Mouse (Mus musculus): Measurements from ENCODE around the gene Hes6. TPM values are rescaled to one million over a fixed set of nuclear protein-coding genes. Genes with fewer than 3 reads are reported as not detected.

Hes6 gene
- total RNA-seq, 2 experiments from 2014 or later, result 14.1 to 15.2 TPM

DNA sequence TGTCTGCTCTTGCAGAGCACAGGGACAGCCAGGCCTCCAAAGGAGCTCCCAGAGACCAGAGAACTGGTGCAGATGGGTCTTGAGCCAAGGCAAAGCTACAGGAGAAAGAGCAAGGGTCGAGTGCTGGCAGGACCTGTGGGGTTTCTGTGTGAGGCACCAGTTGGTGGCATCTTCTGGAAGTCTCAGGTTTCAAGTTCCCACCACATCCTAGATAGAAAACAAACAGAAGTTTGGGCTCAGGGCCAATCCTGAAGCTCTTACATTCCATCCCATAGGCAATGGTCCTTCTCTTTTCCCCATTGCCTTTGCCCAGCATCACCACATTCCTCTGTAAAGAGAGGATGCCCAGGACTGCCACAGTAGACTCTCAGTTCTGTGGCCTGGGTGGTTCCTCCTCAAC is 8.9 kb downstream of the Hes6 start:
- no peak for DNase-seq

DNA sequence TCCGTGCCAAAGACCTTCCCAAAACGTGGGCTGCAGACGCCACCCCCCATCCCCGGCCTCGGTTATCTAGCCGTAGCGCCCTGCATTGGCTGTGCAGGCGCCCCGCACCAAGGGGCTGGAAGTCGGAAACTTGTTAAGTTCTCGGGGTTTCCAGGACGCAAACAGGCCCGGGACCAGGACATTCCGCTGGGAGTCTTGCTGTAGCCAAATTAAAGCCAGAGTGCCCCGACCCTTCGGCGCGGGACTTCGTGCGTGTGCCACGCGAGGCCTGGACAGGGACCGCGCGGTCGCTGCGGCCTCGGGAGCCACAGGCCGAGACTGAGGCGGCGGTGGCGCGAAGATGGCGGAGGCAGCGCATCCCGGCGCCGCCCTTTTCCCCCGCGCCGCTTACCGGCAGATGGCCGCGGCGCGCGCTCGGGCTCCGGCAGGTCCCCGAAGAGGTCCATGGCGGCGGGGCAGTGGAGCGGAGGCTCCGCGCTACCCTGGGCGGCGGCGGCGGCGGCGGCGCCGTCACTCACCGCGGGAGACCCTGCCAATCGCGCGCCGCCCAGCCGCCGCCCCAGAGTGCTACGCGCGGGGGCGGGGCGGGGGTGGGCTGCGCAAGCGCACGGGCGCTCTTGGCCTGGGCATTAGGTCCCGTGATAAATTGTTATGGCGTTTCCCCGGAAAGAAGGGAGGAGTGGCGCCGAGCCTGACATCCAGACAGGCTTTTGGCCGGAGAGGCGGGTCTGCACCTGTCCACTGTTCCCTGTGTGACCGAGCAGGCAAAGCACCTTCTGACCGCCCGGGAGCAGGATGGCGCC is 15.4 kb downstream of the Hes6 start, which contains the start of gene Ilkap:
Gene Ilkap, minus strand, starts transcription at position 556 of the 803 bp plus-strand sequence.
- peak; percentile 77 to 80 for DNase-seq

DNA sequence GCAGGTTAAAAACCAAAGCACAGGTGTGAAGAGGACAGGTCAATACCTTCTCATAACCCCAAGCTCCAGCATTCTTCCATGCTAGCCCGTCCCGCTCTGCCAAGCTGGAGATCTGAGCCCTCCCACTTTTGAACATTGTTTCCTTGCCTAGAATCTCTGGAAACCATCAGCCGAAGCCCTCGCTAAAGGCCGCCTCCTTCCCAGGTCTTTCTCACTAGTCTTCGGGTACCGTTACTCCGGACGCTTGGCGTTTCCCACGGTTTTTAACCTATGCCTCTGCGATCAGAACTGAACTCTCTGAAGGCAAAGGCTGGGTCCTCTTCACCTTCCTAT is 15.9 kb downstream of the Hes6 start:
- no peak for DNase-seq

DNA sequence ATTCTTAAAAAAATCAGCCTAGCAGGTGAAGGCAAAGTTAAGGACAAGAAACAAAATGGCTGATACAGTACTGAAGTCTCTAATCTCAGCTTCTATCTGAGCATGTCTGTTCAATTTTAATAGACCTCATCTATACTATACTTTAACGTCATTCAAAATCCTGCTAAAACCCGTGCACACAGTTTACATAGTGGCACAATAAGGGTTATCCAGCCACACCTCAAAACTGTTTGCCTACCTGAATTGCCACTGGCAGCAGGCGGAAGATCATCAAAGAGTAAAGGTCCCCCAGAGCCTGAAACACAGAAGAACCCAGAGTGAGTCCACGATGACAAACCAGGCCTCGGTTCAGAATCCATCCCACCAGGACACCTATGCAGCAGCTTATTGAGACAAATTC is 23.5 kb downstream of the Hes6 start:
- no peak for DNase-seq

DNA sequence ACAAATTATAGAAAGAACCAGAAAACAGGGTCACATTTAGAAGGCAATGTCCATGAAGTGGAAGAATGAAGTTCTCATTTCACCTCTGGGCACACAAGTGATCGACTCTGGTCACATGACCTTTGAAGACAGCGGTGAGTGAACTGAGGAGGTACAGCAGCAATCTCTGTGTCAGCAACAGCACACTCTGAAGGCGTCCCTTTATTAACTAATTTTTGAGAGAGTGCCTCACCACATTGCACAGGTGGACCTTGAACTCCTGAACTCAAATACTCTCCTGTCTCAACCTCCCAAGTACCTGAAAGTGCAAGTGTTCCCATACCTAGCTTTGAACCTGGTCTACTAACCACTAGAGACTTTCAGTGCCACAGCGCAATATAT is 32.8 kb downstream of the Hes6 start:
- no peak for DNase-seq

DNA sequence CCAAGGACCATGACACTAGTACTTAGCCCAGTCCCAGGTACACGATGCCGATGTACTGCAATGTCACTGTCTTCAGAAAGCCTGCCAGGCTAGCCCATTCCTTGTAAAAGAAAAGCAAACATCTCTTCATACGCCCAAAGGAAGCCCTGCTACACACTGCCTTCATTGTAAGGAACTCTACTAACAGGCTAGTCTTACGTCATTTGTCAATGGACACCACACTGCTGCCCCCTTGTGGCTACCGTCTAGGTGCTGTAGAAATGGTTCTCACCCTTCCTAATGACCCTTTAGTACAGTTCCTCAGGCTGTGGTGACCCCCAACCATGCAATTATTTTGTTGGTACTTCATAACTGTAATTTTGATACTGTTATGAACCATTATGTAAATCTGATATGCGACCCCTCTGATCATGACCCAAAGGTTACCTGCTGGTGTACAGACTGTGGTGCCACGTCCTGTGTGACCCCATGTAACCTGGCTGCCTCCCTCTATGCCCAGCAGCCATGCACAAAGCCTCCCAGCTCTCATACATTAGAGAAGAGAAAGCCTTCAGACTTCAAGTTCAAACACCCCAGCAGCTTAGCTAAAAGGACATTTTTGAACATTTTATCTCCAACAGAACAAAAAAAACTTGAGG is 33.3 kb downstream of the Hes6 start:
- peak; percentile 57 to 61 for DNase-seq

DNA sequence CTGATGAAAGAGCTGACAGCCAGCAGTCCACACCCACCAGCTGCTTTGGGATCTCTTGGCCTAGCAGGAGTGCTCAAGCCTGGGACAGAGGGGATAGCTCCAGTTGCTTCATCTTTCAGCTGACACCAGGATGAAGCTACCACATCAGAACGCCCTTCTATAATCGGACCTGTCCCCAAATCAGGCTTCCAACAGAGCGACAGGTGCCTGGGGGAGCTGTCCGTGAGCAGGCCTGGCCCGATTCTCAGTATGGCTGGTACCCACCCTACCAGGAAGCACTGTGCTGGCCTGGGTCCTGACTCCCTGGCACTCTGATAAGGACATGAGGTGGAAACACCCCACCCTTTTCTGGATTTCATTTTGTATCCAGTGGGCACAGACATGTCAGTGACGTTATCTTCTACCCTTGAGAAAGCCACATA is 40.4 kb downstream of the Hes6 start:
- DNase-seq, result no peak

DNA sequence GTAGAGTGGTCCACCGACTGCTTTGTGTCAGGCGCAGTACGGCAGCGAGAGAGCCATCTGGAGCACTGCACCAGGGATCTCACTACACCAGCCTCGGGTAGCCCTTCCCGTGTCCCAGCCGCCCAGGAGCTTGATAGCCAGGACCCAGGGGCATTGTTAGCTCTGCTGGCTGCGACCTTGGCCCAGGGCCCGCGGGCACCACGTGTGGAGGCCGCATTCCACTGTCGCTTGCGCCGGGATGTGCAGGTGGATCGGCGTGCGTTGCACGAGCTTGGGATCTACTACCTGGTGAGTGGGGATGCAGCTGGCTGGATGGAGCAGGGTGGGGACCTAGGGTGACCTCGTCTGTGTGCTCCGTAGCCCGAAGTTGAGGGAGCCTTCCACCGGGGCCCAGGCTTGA is 43.8 kb downstream of the Hes6 start:
- DNase-seq, result no peak

DNA sequence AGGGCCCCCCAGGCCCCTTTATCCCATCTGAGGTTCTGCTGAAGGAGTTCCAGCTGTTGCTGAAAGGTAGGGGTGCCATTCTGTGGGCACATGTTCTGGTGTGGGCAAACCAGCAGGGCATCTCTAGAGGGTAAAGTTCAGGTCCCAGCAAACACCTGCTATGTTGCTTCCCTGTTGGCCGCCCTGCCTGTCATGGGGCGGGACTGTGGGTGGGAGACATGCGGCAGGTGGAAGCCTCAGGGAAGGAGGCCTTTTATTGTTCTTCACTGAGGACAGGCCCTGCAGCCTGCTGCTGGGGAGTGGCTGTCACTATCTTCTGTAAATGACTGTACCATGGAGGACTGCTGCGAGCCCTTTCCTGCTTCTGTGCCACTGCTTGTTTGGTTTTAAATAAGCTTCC is 44.4 kb downstream of the Hes6 start:
- DNase-seq, result no peak

DNA sequence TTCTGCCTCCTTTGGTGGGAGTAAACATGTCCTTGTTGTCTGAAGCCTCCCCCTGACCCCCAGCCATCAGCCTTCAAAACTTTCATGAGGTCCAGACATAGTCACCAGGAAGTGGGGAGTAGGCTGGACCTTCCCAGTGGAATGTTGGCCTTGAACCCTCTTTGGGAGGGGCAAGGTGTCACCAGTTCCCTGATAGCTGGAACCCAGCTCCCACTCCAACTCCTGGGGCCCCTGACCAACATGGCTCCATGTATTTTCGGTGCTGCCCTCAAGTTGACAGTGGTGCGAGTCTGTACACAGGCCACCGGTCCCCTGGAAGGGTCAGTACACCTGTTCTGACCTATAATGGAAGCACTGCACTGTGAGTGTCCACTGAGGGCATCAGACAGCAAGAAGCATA is 46.5 kb downstream of the Hes6 start:
- no peak for DNase-seq

DNA sequence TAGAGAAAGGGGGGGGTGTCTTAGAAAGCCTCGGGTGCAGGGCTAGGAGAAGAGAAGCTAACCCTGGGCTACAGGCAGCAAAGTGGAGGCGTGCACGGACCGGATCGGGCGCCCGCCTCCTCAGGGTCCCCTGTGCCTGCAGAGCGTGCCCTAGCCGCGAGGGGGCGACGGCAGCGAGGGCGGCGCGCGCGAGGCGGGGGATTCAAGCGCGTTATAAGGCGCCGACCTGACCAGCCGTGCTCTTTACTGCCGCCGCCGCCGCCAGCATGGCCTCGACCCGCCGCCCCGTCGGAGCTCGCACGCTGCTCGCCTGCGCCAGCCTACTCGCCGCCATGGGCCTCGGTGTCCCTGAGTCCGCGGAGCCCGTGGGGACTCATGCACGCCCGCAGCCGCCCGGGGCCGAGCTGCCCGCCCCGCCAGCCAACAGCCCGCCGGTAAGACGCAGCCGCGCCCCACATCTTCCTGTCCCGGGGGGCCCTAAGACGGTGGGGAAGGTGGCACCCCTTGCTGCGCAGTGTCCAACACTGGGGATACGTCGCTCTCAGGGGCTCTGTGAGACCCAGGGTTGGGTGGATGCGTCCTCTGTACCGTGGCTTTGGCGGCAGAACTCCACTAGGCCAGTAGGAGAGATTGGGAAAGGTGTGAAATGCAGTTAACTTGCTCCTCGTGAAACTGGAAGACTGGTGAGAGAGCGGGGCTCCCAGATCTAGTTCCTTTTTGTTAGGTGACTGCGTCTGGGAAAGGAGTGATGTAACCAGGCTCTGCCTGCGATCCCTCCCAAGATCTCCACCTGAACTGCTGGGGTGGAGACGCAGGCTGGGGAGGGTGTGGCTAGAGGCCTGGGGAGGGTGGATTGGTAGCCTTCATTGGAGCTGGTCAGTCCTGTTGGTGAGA is 47.4 kb downstream of the Hes6 start, which contains the start of gene Erfe:
Gene Erfe, plus strand, starts transcription at position 216 of the 894 bp plus-strand sequence.
- DNase-seq, result peak; percentile 25 to 38

DNA sequence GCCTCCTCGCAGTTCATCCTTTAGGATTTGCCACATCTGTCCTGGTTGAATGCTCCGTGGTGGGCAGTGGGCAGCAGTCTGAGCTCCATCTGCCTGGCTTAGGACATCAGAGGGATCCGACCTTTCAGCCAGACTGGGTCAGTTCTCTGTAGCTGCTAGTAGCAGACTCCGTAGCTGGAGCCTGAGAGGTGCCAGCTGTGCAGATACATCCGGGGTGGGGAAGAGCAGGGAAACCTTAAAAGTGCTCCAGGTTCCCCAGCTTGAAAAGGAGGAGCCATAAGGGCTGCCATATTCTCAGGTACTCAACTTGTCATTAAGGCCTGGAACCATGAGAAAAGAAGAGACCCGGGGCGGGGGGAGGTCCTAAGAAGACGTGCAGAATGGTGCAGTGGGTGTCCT is 48.0 kb downstream of the Hes6 start:
- no peak for DNase-seq

DNA sequence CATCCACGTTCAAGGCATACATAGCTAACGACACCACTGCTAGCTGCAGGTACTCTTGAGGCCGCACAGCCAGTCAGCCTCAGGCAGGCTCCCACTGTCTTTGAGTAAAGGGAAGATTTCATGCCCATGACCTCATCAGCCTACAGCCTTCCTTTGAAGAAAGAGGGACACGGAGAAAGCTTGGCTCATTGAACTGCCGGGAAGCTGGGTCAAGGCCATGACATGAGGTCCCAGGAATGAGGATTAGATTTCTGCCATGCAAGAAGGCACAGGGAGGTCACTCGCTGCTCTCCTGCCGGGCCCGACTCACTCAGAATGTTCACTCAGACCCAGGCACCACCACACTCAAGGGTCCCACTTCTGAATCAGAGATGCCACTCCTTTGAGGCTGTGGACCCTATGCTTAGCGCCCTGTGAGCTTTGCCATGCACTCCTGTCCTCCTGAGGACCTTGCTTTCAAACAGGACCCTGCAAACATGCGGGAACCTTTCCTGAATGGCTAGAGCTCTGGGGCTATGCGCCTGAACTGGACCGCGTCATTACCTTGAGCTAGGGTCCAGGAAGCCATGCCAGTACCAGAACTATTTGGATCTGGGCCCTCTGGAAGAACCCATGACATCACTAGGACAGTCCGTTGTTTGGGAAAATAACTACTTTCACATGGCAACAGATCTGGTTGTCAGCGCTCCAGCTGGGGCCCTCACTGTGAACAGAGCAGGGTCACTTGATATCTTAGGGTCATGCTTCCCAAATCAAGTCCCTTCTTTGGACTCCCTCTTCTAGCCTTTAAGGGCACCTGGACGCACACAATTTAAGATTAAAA is 48.8 kb downstream of the Hes6 start:
- no peak for DNase-seq

DNA sequence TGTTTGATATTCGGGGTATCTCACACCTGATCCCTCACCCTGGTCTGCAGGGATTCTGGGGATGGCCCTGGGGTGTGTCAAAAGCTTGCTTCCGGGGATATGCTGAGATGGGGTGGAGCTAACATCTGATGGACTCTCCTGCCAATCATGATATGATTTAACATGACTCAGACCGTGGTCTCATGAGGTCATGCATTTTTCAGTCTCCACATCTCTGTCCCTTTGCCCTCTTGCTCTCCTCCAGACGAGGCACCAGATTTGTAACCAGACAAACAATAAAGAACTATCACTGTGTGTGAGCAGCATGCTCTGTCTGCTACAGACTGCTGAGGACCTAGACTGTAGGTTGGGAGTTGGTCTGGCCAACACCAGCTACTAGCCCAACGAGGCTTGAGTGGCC is 51.7 kb downstream of the Hes6 start:
- DNase-seq, result no peak

Other genes starting within 250 kb of the Hes6 start
- gene Ramp1, start 234.2 kb downstream of the Hes6 start, total RNA-seq (2021), result 10 to 100 TPM; 60.8 to 65.0 TPM
- 10 to 100 TPM; 53.1 to 57.9 TPM for gene Ube2f, start 163.7 kb downstream of the Hes6 start, total RNA-seq (2021)
- 10 to 100 TPM; 19.8 to 22.3 TPM for gene Scly, start 115.7 kb downstream of the Hes6 start, total RNA-seq (2021)
- under 1 TPM in 1 of 2 experiments, not detected in 1; 0.07 TPM for gene Espnl, start 92.0 kb downstream of the Hes6 start, total RNA-seq (2021)
- gene Klhl30, start 63.0 kb downstream of the Hes6 start, total RNA-seq (2021), result not detected
- not detected for gene Erfe, start 47.6 kb downstream of the Hes6 start, total RNA-seq (2021)
- gene Ilkap, start 15.2 kb downstream of the Hes6 start, total RNA-seq (2021), result 10 to 100 TPM; 65.3 to 70.8 TPM
- 10 to 100 TPM; 26.4 to 37.3 TPM for gene Per2, start 45.3 kb upstream of the Hes6 start, total RNA-seq (2021)
- gene Traf3ip1, start 80.6 kb upstream of the Hes6 start, total RNA-seq (2021), result 10 to 100 TPM; 13.5 to 13.9 TPM
- gene Asb1, start 126.5 kb upstream of the Hes6 start, total RNA-seq (2021), result 10 to 100 TPM; 32.7 to 44.4 TPM

Measured in layer of hippocampus, postnatal 36 days (tissue).